8 mouse cellular contexts compared by ENCODE assay signal in the genomic region with DNA sequence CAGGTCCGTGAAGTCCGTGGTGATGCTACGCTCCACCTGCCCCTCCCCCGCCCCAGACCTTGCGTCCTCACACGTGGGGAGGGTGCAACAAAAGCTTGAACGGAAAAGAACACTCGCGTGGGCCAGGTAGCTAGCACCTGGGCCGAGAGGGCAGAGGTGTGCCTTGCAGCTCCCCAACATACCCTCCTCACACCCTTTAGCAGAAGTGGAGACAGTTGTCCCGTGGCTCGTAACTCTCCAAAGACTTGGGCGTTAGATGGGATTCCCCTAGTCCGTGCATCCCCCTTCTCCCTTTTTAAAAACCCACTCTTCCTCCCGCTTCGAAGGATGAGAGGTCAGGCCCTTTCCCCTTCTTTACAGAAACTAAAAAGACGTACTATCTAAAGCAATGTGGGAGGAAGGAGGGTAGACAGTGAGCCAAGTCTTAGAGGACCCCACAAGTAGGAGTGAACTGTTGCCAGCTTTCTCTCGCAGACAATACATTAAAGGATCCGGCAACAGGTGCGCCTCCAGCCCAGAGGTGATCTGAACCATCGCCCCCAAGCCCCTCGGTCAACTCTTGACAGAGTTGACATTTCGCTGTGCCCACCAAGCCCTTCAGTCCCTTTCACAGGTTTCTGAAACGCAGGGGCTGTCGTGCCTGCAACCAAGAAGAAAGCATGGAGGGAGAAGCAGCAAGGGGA. TPM values are rescaled to one million over a fixed set of nuclear protein-coding genes. Genes with fewer than 3 reads are reported as not detected.
DNase-seq lines count a peak whose midpoint lies in the region; ATAC-seq lines count a peak whose summit lies in the region.

No protein-coding gene starts in this region.

- peaks cover 33% of the 10 kb centered on the region for H3K27me3 ChIP-seq in embryonic facial prominence, embryonic 12.5 days
- H3K27me3 ChIP-seq in intestine, embryonic 16.5 days (replicated peaks; ENCODE audit: control insufficient read depth, insufficient read depth, low read length): peaks cover 29% of the 10 kb centered on the region
- H3K27me3 ChIP-seq in neural tube, embryonic 11.5 days (ENCODE audit: control insufficient read depth, insufficient read depth, low read length): peaks cover 51% of the 10 kb centered on the region

- H3K9ac ChIP-seq in embryonic facial prominence, embryonic 12.5 days: peak overlapping the region; percentile 55
- peak overlapping the region; percentile 69 for H3K9ac ChIP-seq in intestine, embryonic 16.5 days (ENCODE audit: low read depth, low read length)
- H3K9ac ChIP-seq in neural tube, embryonic 11.5 days (ENCODE audit: low read length): 0 out of 2 replicates have a peak overlapping the region, but pooled peaks have one; percentile 36

- under 1% methylated on average over 25 of the region's 25 CpGs for WGBS in embryonic facial prominence, embryonic 12.5 days
- under 1% methylated on average over 25 of the region's 25 CpGs for WGBS in intestine, embryonic 16.5 days
- 0% methylated on average over 25 of the region's 25 CpGs for WGBS in neural tube, embryonic 11.5 days

- peak; percentile 22; the same call in 1 of the 2 replicates for ATAC-seq in embryonic facial prominence, embryonic 12.5 days (ENCODE audit: insufficient number of reproducible peaks, insufficient read depth, low FRiP score, low TSS enrichment)
- ATAC-seq in intestine, embryonic 16.5 days: peak; percentile 24
- ATAC-seq in neural tube, embryonic 11.5 days (ENCODE audit: insufficient read depth, low FRiP score, low TSS enrichment): peak; percentile 5; the same call in 1 of the 2 replicates

- DNase-seq in embryo, embryonic 10.5 days (ENCODE audit: low spot score): peak; percentile 46
- no peak for DNase-seq in embryo, embryonic 10 days (ENCODE audit: low spot score)
- peak; percentile 61 for DNase-seq in A20 (ENCODE audit: low read depth, low spot score)
- DNase-seq in neural tube, embryonic 11.5 days (ENCODE audit: low spot score): no peak
- no peak for DNase-seq in urinary bladder, postnatal 10 days (ENCODE audit: low spot score)
- no peak for DNase-seq in left cerebral cortex, postnatal 36 days (ENCODE audit: low spot score in 2 of 2)

- intact Hi-C loops in left cerebral cortex, postnatal 36 days (cut with DNase I): loop anchor here (5.0 to 10.0 kb wide), 6 partner anchors 67 to 1001 kb away; a partner anchor contains a TSS

- no peaks in the 10 kb centered on the region for H3K9me3 ChIP-seq in embryonic facial prominence, embryonic 12.5 days
- no peaks in the 10 kb centered on the region for H3K9me3 ChIP-seq in intestine, embryonic 16.5 days (ENCODE audit: control insufficient read depth, low read length)
- no peaks in the 10 kb centered on the region for H3K9me3 ChIP-seq in neural tube, embryonic 11.5 days (ENCODE audit: control insufficient read depth, low read length)

- H3K4me3 ChIP-seq in embryonic facial prominence, embryonic 12.5 days: peak overlapping the region; percentile 91
- H3K4me3 ChIP-seq in intestine, embryonic 16.5 days (ENCODE audit: low read length): peak overlapping the region; percentile 79
- peak overlapping the region; percentile 75 for H3K4me3 ChIP-seq in neural tube, embryonic 11.5 days (ENCODE audit: low read depth, low read length)

- H3K4me2 ChIP-seq in embryonic facial prominence, embryonic 12.5 days (replicated peaks): peak overlapping the region; percentile 97
- H3K4me2 ChIP-seq in intestine, embryonic 16.5 days (ENCODE audit: low read depth, low read length): peak overlapping the region; percentile 99
- H3K4me2 ChIP-seq in neural tube, embryonic 11.5 days (ENCODE audit: low read depth): peak overlapping the region; percentile 97

- H3K36me3 ChIP-seq in embryonic facial prominence, embryonic 12.5 days: no peaks in the 10 kb centered on the region
- no peaks in the 10 kb centered on the region for H3K36me3 ChIP-seq in intestine, embryonic 16.5 days (ENCODE audit: control insufficient read depth, insufficient read depth, low read length)
- H3K36me3 ChIP-seq in neural tube, embryonic 11.5 days (ENCODE audit: control insufficient read depth, insufficient read depth, low read length): no peaks in the 10 kb centered on the region

- H3K27ac ChIP-seq in embryonic facial prominence, embryonic 12.5 days: no peak overlapping the region
- H3K27ac ChIP-seq in intestine, embryonic 16.5 days (ENCODE audit: low read length): no peak overlapping the region
- no peak overlapping the region for H3K27ac ChIP-seq in neural tube, embryonic 11.5 days (ENCODE audit: low read depth, low read length)

- peaks cover 25% of the 10 kb centered on the region; the same call in 1 of the 2 replicates for H3K4me1 ChIP-seq in embryonic facial prominence, embryonic 12.5 days
- H3K4me1 ChIP-seq in intestine, embryonic 16.5 days (ENCODE audit: control insufficient read depth, insufficient read depth, low read length): peaks cover 18% of the 10 kb centered on the region
- peaks cover 13% of the 10 kb centered on the region for H3K4me1 ChIP-seq in neural tube, embryonic 11.5 days (ENCODE audit: control insufficient read depth, insufficient read depth, low read length)

RNA-seq across cellular contexts. Expression of a gene that starts 8.5 kb away (rescaled TPM):
- polyA plus RNA-seq in embryonic facial prominence, embryonic 12.5 days (2016; fragmentation: Nextera tagmentation; extraction: Ambion mirVana): 7.5 and 8.4 TPM in 2 replicates
- polyA plus RNA-seq in intestine, embryonic 16.5 days (2015; fragmentation: Nextera tagmentation; extraction: Ambion mirVana): 2.7 and 2.9 TPM in 2 replicates
- 6.0 and 6.1 TPM in 2 replicates for polyA plus RNA-seq in neural tube, embryonic 11.5 days (2014; fragmentation: Nextera tagmentation; extraction: Ambion mirVana)
- 10 to 100 TPM; 48.2 to 52.8 TPM for total RNA-seq in left cerebral cortex, postnatal 36 days (2021)

Comparison
In these comparisons a context has a peak if more than half of its experiments do, and no peak if none do; other contexts are left out.
1. DNase-seq: peak in embryo, embryonic 10.5 days (single experiment) and A20 (single experiment); none in embryo, embryonic 10 days (single experiment), neural tube, embryonic 11.5 days (single experiment), urinary bladder, postnatal 10 days (single experiment) and left cerebral cortex, postnatal 36 days (0 of 2).
2. Peak in every context shown above with its lines, with median percentiles within 50 percentile points of each other: ATAC-seq, H3K4me2 ChIP-seq, H3K4me3 ChIP-seq and H3K9ac ChIP-seq.